Mouse (Mus musculus): ENCODE results near the gene Gm29735.

DNA sequence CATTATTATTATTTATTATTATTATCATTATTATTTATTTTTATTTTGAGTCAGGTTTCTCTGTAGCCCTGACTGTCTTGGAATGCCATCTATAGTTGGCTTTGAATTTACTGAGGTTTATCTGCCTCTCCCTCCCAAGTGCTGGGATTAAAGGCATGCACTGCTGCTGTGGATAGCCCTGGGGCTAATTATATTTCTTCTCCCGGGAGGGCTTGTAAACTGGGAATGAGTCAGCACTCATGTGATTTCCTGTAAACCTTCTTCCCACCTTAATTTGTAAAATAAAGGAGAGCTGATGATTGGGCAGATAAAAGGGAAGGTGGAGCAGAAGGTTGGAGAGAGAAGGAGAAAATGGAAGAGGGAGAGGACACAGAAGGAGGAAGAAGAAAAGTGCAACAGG is 16.2 kb downstream of the Gm29735 start:
- no peak for TF ChIP-seq CTCF (IDR thresholded peaks at IDR 0.05; ENCODE audit: low read depth)
- TF ChIP-seq EP300 (IDR thresholded peaks at IDR 0.05; ENCODE audit: low read depth), result no peak

Measured in liver, embryonic 14.5 days (tissue).